Mouse (Mus musculus): ENCODE measurements around the gene Bcl7b.

GRCm38 (mm10) chr5:135168063-135169062 lies at the start of gene Bcl7b:
- TF ChIP-seq CTCF (IDR thresholded peaks at IDR 0.05; ENCODE audit: low read depth, low read length) (no peak), GATA2 (IDR thresholded peaks at IDR 0.05; ENCODE audit: borderline replicate concordance, low read depth, low read length) (no peak)

Measured in G1E (cell line).